Mouse (Mus musculus) layer of hippocampus, postnatal 10 days (tissue): ENCODE measurements around the gene Usp50. TPM values are rescaled to one million over a fixed set of nuclear protein-coding genes. Genes with fewer than 3 reads are reported as not detected.

Experiments used
- DNase-seq, 2 experiments: peaks; one replicate each; pipeline ENCODE4 v3.0.0; 2021; ENCODE audit warnings: low spot score in 2 of 2
- total RNA-seq, 2 experiments: library from RNA; stranded (reverse); gene quantifications; 2 replicates each; pipeline ENCODE4 v1.2.3; 2021

Usp50 gene
- total RNA-seq, 2 experiments from 2014 or later, result 0.46 to 0.67 TPM

DNA sequence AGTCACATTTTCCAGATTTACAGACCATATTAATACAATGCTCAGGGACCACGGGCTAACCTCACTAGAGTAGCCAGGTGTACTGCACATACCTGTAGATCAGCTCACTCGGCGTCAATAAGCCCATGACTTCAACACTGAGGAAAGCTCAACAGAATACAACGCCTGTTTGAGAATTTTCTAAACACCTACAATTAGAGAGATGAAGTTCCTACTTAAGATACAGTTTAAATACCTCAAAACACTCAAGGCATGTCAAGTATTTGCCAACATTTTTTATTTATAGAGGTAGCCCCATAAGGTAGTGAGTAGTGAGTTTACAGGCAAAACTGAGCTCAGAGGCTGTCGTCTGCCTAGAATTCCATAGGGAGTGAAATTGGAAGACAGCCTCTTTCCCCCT, 39.9 kb downstream of the Usp50 start:
- no peak for DNase-seq

DNA sequence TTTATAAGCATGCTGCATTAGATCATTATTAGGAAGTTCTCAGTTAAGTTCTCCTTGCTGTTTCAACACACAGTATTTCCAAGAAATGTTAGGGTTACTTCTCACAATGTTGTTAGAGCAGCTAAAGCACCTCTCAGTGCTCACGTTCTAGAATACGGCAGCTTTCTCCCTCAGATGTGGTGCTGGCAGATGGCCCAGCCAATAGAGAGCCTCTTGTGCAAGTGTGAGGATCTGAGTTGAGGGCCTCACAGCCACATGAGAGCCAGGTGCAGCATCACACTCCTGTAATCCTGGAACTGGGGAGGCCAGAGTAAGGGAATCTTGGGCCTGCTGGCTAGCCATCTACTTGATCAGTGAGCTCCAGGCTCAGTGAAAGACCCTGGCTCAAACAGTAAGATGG, 43.0 kb downstream of the Usp50 start:
- no peak for DNase-seq

DNA sequence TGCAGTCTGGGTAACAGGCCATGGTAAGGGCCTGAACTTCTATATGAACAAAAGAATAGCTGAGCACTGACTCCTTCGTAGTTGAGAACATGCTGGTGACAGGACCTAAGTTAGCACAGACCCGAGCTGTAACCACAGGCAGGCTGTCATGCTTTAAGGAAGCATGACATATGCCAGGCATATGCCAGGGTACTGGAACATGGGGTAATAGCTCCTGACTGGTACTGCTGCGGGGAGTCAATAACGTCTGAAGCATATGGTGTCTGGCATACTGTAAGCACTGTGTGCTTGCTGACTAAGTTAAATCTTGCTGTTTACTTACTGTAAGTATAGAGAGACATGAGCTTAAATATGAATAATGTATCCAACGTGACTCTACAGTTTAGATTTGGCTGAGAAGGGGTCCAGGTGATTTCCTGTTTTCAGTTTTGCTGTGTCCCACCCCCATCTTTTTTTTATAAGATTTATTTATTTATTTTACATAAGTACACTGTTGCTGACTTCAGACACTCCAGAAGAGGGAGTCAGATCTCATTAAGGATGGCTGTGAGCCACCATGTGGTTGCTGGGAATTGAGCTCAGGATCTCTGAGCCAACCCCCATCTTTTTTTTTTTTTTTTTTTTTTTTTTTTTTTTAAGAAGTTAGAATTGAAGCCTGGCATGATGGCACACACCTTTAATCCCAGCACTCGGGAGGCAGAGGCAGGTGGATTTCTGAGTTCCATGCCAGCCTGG, 47.8 kb downstream of the Usp50 start:
- no peak for DNase-seq

DNA sequence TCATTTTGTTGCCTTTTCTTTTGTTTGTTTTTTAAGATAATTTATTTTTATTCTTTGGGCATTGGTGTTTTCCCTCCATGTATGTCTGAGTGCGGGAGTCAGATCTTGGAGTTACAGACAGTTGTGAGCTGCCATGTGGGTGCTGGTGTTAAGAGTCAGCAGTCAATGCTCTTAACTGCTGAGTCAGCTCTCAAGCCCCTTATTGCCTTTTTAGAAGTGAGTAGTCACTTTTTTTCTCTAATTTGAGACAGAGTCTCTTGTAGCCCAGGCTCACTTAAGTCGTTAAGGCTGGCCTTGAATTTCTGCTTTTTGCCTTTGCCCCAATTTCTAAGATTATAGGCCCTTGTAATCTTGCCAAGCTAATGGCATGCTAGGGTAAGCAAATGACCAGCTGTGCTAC, 52.8 kb downstream of the Usp50 start:
- no peak for DNase-seq

DNA sequence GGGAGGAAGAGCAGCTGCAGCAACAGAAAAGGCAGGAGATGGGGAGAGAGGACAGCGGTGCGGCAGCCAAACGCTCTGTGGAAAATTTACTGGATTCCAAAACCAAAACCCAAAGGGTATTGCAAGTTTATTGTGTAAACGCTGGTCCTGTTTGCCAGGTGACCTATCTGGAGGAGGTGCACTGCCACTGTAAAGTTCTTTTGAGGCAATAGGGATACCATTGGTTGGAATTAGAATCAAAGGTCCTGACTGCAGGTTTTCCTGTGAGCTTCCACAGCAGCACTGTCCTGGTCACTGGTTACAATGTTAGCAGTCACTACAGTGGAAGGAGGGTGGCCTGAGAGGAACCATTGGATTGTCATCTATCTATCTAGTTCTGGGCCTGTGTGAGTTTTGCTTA, 54.1 kb downstream of the Usp50 start:
- DNase-seq, result no peak

DNA sequence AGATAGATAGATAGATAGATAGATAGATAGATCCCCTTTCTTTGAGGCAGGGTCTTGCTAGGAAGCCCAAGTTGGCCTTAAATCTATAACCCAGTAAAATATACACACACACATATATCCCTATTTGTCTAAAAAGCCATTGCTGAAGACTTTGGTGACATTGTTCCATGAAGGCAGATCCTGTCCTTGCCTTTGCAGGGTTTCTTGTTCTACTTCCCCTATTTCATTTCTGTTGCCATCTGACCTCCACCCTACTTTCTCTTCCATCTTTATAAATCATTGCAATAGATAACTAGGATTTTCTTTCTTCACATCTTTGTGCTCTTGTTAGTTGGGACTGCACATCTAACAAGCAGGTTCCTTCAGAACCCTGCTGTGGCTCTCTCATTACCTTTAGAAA, 70.3 kb downstream of the Usp50 start:
- DNase-seq, result no peak

DNA sequence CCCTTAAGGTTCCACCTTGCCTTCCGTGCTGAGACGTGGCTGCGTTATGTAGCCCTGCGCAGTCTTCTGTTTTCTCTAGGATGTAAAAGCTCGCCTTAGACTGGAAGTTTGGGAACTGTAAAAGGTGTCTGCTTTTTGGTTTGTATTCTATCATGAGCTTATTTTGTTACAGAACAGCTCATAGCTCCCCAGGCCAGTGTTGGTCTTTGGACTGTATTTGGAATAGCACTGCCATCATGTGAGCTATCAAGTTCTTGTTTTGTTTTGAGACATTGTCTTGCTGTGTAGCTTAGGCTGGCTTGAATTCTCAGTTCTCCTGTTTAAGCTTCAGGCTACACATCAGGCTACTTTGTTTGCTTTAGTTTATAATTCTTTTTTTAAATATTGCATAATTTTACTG, 70.7 kb downstream of the Usp50 start:
- no peak for DNase-seq

DNA sequence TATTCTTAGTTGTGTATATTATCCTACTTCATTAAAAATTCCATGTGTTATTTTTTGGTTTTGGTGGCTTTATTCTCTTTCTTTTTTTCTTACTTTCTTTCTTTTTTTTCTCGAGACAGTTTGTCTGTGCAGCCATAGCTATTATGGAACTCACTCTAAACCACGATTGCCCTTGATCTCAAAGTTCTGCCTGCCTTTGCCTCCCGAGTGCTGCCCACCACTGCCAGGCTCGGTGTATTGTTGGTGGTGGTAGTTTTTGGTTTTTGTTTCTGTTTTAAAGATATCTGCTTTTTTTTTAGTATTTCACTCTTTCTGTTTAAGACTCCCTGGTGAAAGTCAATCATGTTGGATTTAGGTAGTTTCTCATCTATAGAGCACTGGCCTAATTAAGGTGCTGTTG, 74.9 kb downstream of the Usp50 start:
- no peak for DNase-seq

DNA sequence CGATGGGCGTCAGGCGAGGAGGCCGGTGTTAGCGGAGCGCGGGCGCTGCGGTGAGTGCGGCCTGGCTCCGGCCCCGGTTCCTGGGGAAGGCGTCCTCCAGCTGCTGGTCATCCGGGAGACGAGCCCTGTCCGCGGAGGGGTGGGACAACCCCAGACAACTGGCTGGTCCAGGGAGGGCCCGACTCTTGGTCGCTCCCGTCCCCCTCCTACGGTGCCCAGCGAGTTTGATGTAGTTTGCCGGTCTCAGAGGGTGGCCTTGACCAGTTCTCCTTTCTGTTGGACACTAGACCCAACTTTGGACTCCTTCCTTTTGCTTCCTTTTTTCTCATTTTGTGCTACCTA, 75.9 kb downstream of the Usp50 start:
- no peak for DNase-seq

DNA sequence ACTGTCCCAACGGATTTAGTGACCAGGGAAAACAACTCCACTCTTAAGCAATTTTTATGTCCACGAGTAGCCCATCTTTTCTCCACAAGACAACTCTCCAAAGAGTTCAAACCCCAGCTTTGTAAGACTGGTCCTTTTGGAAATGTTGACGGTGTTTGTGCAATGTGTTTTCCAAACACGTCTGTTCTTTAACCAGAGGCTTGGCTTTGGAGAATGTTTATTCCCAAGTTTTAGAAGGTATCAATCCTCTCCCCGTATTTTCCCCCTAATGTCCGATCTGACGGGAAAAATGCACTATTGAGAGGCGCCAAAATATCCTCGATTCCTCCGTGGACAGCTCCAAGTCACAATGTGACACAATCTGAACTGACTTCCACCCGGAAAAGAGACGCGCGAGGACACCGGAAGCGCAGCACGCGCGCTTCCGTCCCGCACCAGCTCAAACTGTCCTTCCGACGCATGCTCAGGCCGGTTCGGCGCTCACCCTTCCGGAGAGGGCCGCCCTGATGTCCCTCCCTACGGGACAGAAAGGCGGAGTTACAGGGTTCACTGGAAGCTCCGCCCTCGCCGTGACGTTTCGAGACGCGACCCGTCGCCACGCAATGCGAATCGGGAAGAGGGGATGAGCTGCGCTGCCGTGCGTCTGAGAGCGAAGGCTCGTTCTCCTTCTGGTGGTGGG, 76.4 kb downstream of the Usp50 start, which contains the start of gene Usp8:
TSS of gene Usp8 (plus strand) at position 570 of the 679 bp plus-strand sequence.
- DNase-seq, result peak; percentile 97 to 98

DNA sequence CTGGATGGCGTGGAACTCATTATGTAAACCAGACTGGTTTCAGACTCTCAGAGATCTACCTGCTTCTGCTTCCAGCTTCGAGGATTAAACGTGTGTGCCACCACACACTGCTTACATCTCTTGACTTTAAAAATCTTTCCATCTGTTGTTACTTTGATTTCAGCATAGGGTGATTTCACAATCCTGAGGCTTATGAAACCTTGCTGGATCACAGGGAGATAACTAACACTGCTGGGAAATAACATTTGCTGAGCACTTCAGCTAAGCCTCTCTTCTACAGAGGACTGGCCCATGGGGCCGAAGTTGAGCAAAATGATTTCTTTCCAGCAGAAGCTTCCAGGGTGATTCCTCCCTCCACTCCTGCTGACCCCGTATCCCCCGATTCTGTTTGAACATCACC, 88.0 kb downstream of the Usp50 start:
- DNase-seq, result no peak

DNA sequence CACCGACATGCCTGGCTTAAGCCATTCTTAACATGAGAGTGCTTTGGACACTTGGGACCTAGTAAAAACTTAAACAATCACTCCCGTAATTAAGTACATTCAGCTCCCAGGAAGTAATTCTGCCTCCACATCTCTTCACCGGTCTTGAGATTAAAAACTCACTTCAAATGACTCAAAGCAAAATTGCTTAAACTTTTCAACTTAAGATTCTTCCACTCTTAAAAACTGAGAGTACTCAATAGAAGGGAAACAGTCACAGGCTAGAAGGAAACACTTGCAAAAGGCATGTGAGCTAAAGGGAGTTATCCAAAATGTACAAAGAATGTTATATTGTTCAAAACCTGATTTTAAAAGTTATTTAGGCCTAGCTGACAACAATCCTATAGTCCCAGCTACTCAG, 92.0 kb downstream of the Usp50 start:
- no peak for DNase-seq

DNA sequence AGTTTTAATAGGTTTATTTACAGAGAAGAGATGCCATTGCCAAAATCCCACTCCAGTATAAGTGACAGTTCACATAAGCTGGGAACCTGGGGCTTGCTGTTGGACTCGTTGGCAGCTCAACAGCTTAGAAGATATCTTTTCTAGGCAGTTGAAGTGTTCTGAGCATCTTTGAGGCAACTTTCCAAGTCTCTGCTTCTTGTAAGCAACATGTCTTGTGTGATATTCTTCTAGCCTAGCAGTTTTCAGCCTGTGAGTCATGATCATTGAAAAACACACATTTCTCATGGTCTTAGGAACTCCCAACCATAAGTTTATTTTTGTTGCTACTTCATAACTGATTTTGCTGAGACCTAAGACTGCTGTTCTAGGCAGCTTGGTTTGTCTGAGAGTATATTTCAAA, 100.3 kb downstream of the Usp50 start:
- no peak for DNase-seq

DNA sequence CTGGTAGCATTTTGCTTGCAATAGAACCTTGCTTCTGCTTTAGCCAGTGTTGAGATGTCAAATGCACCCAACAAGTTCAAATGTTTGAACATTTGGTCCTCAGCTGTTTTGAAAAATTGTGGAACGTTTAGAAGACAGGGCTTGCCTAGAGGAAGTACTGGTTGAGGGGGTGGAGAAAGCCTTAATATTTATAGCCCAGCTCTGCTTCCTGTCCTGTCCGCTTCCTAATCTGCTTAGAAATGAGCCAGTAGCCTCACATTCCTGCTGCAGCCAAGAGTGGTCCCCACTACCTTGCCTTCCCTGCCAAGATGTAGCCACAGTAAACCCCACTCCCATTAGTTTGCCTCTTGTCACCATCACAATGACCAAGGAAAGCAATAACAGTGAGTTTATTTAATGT, 100.9 kb downstream of the Usp50 start:
- no peak for DNase-seq

DNA sequence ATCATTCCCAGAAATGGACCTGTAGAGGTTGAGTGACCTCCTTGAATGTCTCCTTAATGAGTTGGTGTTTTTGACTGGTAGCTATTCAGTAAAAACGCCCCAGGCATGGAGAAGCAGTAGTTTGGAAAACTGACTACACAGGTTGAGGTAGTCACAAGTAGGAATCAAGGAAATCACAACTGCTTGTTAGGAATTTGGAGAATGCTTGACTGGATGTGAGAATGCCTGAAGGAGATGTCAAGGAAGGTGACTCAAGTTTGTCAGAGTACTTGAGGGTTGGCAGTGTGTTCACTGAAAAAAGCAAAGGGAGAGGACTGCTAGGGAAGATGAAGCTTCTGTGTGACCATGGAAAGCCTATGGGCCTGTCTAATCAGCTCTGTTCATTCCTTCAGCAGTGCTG, 105.9 kb downstream of the Usp50 start:
- no peak for DNase-seq

DNA sequence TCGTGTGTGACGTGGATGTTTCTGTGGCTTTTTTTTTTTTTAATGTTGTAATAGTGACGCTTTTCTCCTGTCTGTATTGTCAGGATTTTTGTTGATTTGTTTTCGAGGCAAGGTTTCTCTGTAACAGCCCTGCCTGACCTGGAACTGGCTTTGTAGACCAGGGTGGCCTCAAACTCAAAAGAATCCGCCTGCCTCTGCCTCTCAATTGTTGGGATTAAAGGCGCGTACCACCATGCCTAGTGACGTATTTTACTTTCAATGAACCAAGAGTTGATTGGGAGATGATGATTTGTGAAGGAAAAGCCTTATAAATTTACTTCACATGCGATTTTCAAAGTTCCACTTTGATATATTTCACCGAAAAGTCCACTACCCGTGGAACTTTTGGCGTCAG, 107.2 kb downstream of the Usp50 start, which contains the start of gene Gabpb1:
TSS of gene Gabpb1 (minus strand) at position 216 of the 394 bp plus-strand sequence.
- DNase-seq, result no peak

DNA sequence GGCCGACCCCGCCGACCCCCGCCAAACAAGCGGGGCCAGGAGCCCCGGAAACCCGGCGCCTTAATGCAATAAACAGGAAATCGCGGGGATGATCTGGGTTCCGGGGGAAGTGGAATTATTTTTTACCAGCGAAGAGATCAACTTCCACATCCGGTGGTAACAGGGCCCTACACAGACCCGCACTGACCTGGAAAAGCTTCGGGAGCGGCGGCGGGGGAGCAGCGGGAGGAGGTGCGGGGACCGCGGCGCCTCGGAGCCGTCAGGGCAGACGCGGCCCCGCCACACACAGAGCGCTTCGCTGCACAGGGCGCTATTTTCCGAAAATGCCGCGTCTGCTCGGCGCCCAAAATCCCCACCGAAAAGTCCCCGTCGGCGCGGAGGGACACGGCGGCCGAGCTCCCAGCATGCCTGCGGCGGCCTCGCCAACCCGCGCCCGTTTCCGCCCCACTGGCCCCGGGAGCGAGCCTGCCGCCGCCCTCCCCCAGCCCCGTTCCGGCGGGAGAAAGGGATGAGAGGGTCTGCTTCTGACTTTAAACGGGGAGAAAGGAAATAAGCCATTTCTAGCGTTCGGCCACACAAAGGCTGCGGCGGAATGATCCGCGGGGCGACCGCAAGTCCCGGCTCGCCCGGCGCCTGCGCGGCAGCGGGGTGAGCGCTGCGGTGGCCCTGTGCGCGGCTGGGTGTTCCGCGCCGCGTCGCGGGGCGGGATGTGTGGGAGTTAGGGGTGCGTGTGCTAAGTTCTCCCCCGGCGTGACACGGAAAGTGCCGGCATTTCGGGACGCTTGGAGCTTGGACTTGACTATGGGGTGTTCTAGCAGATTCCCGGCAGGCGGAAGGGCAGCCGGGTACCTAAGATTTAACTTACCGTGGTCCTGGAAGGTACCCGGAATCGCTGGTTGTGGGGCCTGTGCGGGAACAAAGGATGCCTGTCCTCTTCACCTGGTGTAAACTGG, 107.8 kb downstream of the Usp50 start:
- peak; percentile 89 to 92 for DNase-seq

DNA sequence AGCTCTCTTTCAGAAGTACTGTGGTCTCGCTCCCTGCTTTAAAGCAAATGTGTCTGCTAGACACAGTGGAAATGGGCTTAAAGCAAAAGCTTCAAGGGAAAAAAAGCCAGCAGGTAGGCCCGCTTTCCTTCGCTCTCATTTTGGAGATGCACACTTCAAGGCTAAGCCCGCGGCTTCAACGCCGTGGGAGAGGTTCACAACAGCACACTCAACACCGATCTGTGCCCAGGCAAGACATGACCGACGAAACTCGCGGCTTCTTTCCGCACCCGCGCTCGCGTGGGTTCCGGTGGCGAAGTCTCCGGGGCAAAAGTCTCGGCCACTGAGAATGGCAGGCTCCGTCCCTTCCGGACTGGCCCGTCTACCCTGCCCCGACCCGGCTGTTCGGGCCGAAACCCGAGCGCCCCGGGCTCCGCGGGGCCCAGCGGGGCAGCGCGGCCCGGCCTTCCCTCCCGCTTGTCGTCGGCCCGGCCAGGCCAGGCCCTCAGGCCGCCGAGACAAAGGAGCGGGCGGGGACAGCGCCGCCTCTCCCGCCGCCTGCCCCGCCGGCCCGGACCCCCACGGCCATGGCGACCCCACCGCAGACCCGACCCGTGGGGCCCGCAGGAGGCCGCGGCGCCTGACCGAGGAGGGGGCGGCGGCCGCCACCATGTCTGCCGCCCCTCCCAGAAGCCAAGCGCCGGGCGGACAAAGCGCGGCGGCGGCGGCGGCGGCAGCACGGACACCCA, 108.7 kb downstream of the Usp50 start:
- DNase-seq, result peak; percentile 46 to 57

DNA sequence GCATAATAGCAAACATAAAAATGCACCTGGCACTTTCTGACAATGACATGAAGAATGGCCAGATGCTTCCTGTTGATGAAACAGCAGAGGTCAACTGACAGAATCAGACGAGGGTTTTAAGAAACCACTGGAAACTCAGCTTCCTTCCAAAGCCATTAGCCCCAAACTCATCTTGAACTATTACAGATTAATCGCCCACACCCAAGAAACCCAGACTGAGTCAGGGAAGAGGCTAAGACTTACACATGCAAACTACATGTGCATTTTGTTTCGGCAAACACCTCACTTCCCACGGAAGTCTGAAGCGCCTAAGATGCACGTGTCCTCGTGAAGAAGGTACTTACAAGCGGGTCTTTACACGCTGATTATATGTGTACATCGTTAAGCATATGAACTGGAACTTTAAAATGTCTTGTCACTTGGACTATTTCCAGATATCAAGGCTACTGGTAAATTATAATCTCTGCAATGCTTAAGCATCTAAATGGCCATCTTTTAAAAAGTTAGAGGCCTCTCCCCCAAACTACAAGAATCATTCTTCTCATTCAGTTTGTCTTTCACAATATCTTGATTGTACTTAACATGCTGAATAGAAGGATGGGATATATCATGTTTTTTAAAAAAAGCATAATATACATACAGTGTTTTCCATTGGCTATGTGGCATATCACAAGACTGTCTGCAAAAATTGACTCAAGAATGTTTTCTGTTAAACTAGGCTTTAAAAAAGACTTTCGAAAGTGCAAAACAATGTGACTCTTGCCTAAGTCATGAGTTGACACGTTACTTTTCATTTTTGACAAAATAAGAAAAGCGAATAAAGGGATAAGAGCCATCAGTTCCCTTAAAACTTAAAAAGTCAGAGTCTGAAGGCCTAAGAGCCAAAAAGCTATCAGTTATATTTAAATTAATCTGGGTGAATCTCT, 109.7 kb downstream of the Usp50 start:
- DNase-seq, result no peak

DNA sequence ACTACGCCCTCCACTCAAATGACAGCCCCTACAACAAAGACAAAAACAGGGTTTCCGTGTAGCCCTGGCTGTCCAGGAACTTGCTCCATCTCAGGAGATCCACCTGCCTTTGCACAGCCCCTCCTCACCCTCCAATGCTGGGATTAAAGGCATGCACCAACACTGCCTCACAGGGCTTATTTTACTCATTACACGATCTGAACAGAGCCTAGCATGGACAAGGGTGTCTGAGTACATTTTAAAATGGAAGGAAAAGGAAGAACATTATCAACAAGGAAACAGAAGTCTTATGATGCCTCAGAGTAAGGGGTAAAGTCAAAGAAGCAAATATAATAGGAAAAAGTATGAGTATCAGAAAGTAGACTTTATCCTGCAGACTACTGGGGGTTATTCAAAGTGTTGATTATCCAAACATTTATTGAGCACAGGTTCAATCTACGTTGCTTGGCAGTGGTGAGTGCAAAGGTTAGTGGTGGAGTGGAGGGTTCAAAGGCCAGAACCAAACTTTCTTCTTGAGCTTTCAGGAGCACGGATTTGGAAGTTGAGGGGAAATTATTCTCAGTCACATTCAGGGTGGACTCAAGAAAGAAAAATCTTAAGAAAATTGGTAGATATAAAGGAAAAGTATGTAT, 114.5 kb downstream of the Usp50 start:
- DNase-seq, result no peak
